Mouse (Mus musculus): ENCODE data around the gene Phyhipl. TPM values are rescaled to one million over a fixed set of nuclear protein-coding genes. Genes with fewer than 3 reads are reported as not detected.

Phyhipl gene
- 59.4 and 67.4 TPM in 2 replicates for polyA plus RNA-seq (2012; rRNA removed)

GRCm38 (mm10) chr10:70655828-70656227 is at the start of gene Phyhipl:
Gene Phyhipl (minus strand): TSS chr10:70655965.

Other genes starting within 250 kb of the Phyhipl start
- 12.9 and 13.9 TPM in 2 replicates for gene Fam13c, start 215.5 kb downstream of the Phyhipl start, polyA plus RNA-seq (2012; rRNA removed)